Mouse (Mus musculus) midbrain, embryonic 13.5 days (tissue): ENCODE data around the gene Col5a1. TPM values are rescaled to one million over a fixed set of nuclear protein-coding genes. Genes with fewer than 3 reads are reported as not detected.
A peak's percentile ranks its signal among the peaks of the same experiment; 100 is the strongest.

Experiments
- ATAC-seq: fragments of 200-750 bp; cut with Nextera tagmentation; 2 replicates; pipeline ENCODE4 v1.8.0; 2017; ENCODE audit warnings: mild to moderate bottlenecking, moderate TSS enrichment, moderate library complexity
- H3K27ac ChIP-seq: fragments of 300-500 bp; sonication (generic); 2 replicates; pipeline ENCODE4 v1.5.1; 2015; ENCODE audit warnings: inconsistent platforms, mild to moderate bottlenecking, moderate library complexity
- H3K27me3 ChIP-seq: fragments of 300-500 bp; sonication (generic); 2 replicates; pipeline ENCODE4 v1.6.1; 2015; ENCODE audit warnings: mild to moderate bottlenecking, inconsistent platforms
- H3K36me3 ChIP-seq: fragments of 300-500 bp; sonication (generic); 2 replicates; pipeline ENCODE4 v1.6.1; 2015; ENCODE audit warnings: mild to moderate bottlenecking, inconsistent platforms
- H3K4me1 ChIP-seq: fragments of 300-500 bp; sonication (generic); replicated peaks from 2 replicates; pipeline ENCODE4 v1.6.1; 2015; ENCODE audit warnings: inconsistent platforms
- H3K4me2 ChIP-seq: fragments of 300-500 bp; sonication (generic); replicated peaks from 2 replicates; pipeline ENCODE4 v1.6.1; 2015; ENCODE audit warnings: moderate library complexity, mild to moderate bottlenecking, inconsistent platforms
- H3K4me3 ChIP-seq: fragments of 300-500 bp; sonication (generic); replicated peaks from 2 replicates; pipeline ENCODE4 v1.5.1; 2015; ENCODE audit warnings: mild to moderate bottlenecking, inconsistent platforms
- H3K9ac ChIP-seq: fragments of 300-500 bp; sonication (generic); replicated peaks from 2 replicates; pipeline ENCODE4 v1.6.1; 2015; ENCODE audit warnings: mild to moderate bottlenecking, inconsistent platforms
- H3K9me3 ChIP-seq: fragments of 300-500 bp; sonication (generic); 2 replicates; pipeline ENCODE4 v1.6.1; 2016; ENCODE audit warnings: mild to moderate bottlenecking, inconsistent platforms
- WGBS: fragments of 180-500 bp; shearing (Covaris S2); methylation state at CpG from one replicate; pipeline ENCODE4 v1.1.7; 2015; 5-methylcytosine and 5-hydroxymethylcytosine counted together
- polyA plus RNA-seq: library from polyadenylated mRNA; unstranded; fragments of >200 nt; fragmentation: Nextera tagmentation; extraction: Ambion mirVana; gene quantifications from 2 replicates; pipeline ENCODE4 v1.2.1, GENCODE M21; 2015

The Col5a1 gene
- polyA plus RNA-seq, 1 experiment from 2014 or later = 9.2 TPM

- no peaks in the 10 kb centered on the region for H3K9me3 ChIP-seq
- H3K36me3 ChIP-seq = no peaks in the 10 kb centered on the region
- H3K4me1 ChIP-seq = 0 out of 2 replicates have a peak, but pooled peaks cover 2% of the 10 kb centered on the region
- ATAC-seq = no peak
- H3K4me2 ChIP-seq = no peak overlapping the region
- WGBS = 86% methylated on average over 2 of the region's 2 CpGs
- no peak overlapping the region for H3K27ac ChIP-seq
- no peak overlapping the region for H3K4me3 ChIP-seq
- H3K27me3 ChIP-seq = no peaks in the 10 kb centered on the region
- H3K9ac ChIP-seq = no peak overlapping the region
These were observed 19.2 kb downstream of the Col5a1 start for GRCm38 (mm10) chr2:27905411-27905810.

- 90% methylated on average over 3 of the region's 3 CpGs for WGBS
- ATAC-seq = no peak
- H3K36me3 ChIP-seq = no peaks in the 10 kb centered on the region
- H3K4me1 ChIP-seq = no peaks in the 10 kb centered on the region
- H3K4me2 ChIP-seq = no peak overlapping the region
- H3K9me3 ChIP-seq = no peaks in the 10 kb centered on the region
- no peak overlapping the region for H3K27ac ChIP-seq
- no peak overlapping the region for H3K4me3 ChIP-seq
- H3K9ac ChIP-seq = no peak overlapping the region
- no peaks in the 10 kb centered on the region for H3K27me3 ChIP-seq
These were observed 24.3 kb downstream of the Col5a1 start for GRCm38 (mm10) chr2:27910501-27910900.

GRCm38 (mm10) chr2:27912546-27913275 is 26.5 kb downstream of the Col5a1 start:
- 91% methylated on average over 1 of the region's 1 CpGs for WGBS

GRCm38 (mm10) chr2:27915726-27916125 is 29.5 kb downstream of the Col5a1 start:
- H3K9me3 ChIP-seq = no peaks in the 10 kb centered on the region
- H3K27ac ChIP-seq = no peak overlapping the region
- no peaks in the 10 kb centered on the region for H3K4me1 ChIP-seq
- no peak overlapping the region for H3K9ac ChIP-seq
- H3K36me3 ChIP-seq = no peaks in the 10 kb centered on the region
- WGBS = 66% methylated on average over 4 of the region's 4 CpGs
- no peak overlapping the region for H3K4me3 ChIP-seq
- ATAC-seq = no peak
- no peak overlapping the region for H3K4me2 ChIP-seq
- no peaks in the 10 kb centered on the region for H3K27me3 ChIP-seq

More at GRCm38 (mm10) chr2:27912546-27913275, 26.5 kb downstream of the Col5a1 start:
- H3K36me3 ChIP-seq = no peaks in the 10 kb centered on the region
- no peak overlapping the region for H3K4me2 ChIP-seq
- no peak overlapping the region for H3K9ac ChIP-seq
- no peak overlapping the region for H3K4me3 ChIP-seq
- H3K4me1 ChIP-seq = no peaks in the 10 kb centered on the region
- H3K27ac ChIP-seq = no peak overlapping the region
- H3K27me3 ChIP-seq = no peaks in the 10 kb centered on the region
- no peaks in the 10 kb centered on the region for H3K9me3 ChIP-seq
- ATAC-seq = no peak

GRCm38 (mm10) chr2:27916316-27916715 is 30.1 kb downstream of the Col5a1 start:
- Histone ChIP-seq H3K36me3 (no peaks in the 10 kb centered on the region), H3K27me3 (no peaks in the 10 kb centered on the region), H3K9me3 (no peaks in the 10 kb centered on the region), H3K4me1 (no peaks in the 10 kb centered on the region), H3K9ac (no peak overlapping the region), H3K4me3 (no peak overlapping the region), H3K4me2 (no peak overlapping the region), H3K27ac (no peak overlapping the region)
- no peak for ATAC-seq
- WGBS = 45% methylated on average over 2 of the region's 2 CpGs

- Histone ChIP-seq H3K27me3 (no peaks in the 10 kb centered on the region), H3K9ac (no peak overlapping the region), H3K4me3 (no peak overlapping the region), H3K4me2 (no peak overlapping the region), H3K4me1 (no peaks in the 10 kb centered on the region), H3K36me3 (no peaks in the 10 kb centered on the region), H3K27ac (no peak overlapping the region), H3K9me3 (no peaks in the 10 kb centered on the region)
- ATAC-seq = no peak
- 92% methylated on average over 3 of the region's 3 CpGs for WGBS
These were observed 31.0 kb downstream of the Col5a1 start for GRCm38 (mm10) chr2:27917177-27917576.

GRCm38 (mm10) chr2:27918106-27918505 is 31.9 kb downstream of the Col5a1 start:
- Histone ChIP-seq H3K27me3 (no peaks in the 10 kb centered on the region), H3K4me2 (no peak overlapping the region), H3K27ac (no peak overlapping the region), H3K4me3 (no peak overlapping the region), H3K9me3 (no peaks in the 10 kb centered on the region), H3K9ac (no peak overlapping the region), H3K36me3 (no peaks in the 10 kb centered on the region), H3K4me1 (no peaks in the 10 kb centered on the region)
- ATAC-seq = no peak
- WGBS = 82% methylated on average over 7 of the region's 7 CpGs

GRCm38 (mm10) chr2:27919309-27919850 is 33.2 kb downstream of the Col5a1 start:
- Histone ChIP-seq H3K27ac (no peak overlapping the region), H3K9me3 (no peaks in the 10 kb centered on the region), H3K4me3 (no peak overlapping the region), H3K27me3 (no peaks in the 10 kb centered on the region), H3K9ac (no peak overlapping the region), H3K36me3 (no peaks in the 10 kb centered on the region), H3K4me1 (no peaks in the 10 kb centered on the region), H3K4me2 (no peak overlapping the region)
- WGBS = 94% methylated on average over 6 of the region's 6 CpGs
- no peak for ATAC-seq

GRCm38 (mm10) chr2:27922053-27922452 is 35.8 kb downstream of the Col5a1 start:
- no peaks in the 10 kb centered on the region for H3K9me3 ChIP-seq
- no peak overlapping the region for H3K27ac ChIP-seq
- H3K36me3 ChIP-seq = no peaks in the 10 kb centered on the region
- H3K9ac ChIP-seq = no peak overlapping the region
- H3K27me3 ChIP-seq = no peaks in the 10 kb centered on the region
- no peak overlapping the region for H3K4me3 ChIP-seq
- no peak overlapping the region for H3K4me2 ChIP-seq
- H3K4me1 ChIP-seq = no peaks in the 10 kb centered on the region
- WGBS = 89% methylated on average over 8 of the region's 8 CpGs
- no peak for ATAC-seq

GRCm38 (mm10) chr2:27923718-27924117 is 37.5 kb downstream of the Col5a1 start:
- Histone ChIP-seq H3K27me3 (no peaks in the 10 kb centered on the region), H3K4me1 (no peaks in the 10 kb centered on the region), H3K4me2 (no peak overlapping the region), H3K36me3 (no peaks in the 10 kb centered on the region), H3K9me3 (no peaks in the 10 kb centered on the region), H3K27ac (no peak overlapping the region), H3K9ac (no peak overlapping the region), H3K4me3 (no peak overlapping the region)
- WGBS = 85% methylated on average over 6 of the region's 6 CpGs
- ATAC-seq = no peak

- no peaks in the 10 kb centered on the region for H3K27me3 ChIP-seq
- no peaks in the 10 kb centered on the region for H3K4me1 ChIP-seq
- H3K9ac ChIP-seq = no peak overlapping the region
- no peaks in the 10 kb centered on the region for H3K36me3 ChIP-seq
- no peak for ATAC-seq
- no peak overlapping the region for H3K27ac ChIP-seq
- H3K4me2 ChIP-seq = no peak overlapping the region
- no peaks in the 10 kb centered on the region for H3K9me3 ChIP-seq
- 91% methylated on average over 3 of the region's 3 CpGs for WGBS
- no peak overlapping the region for H3K4me3 ChIP-seq
These were observed 38.2 kb downstream of the Col5a1 start for GRCm38 (mm10) chr2:27924463-27924862.

GRCm38 (mm10) chr2:27926478-27927165 is 40.4 kb downstream of the Col5a1 start:
- H3K9me3 ChIP-seq = no peaks in the 10 kb centered on the region
- H3K9ac ChIP-seq = no peak overlapping the region
- WGBS = 58% methylated on average over 7 of the region's 7 CpGs
- H3K36me3 ChIP-seq = no peaks in the 10 kb centered on the region
- no peaks in the 10 kb centered on the region for H3K27me3 ChIP-seq
- H3K27ac ChIP-seq = no peak overlapping the region
- no peak overlapping the region for H3K4me2 ChIP-seq
- H3K4me3 ChIP-seq = no peak overlapping the region
- peaks cover under 1% of the 10 kb centered on the region for H3K4me1 ChIP-seq
- ATAC-seq = peak; percentile 60
